Mouse (Mus musculus): ENCODE results near the gene Areg. TPM values are rescaled to one million over a fixed set of nuclear protein-coding genes. Genes with fewer than 3 reads are reported as not detected.

Areg gene
- polyA plus RNA-seq (2017; shearing (Covaris generic)): 55.5 TPM

DNA sequence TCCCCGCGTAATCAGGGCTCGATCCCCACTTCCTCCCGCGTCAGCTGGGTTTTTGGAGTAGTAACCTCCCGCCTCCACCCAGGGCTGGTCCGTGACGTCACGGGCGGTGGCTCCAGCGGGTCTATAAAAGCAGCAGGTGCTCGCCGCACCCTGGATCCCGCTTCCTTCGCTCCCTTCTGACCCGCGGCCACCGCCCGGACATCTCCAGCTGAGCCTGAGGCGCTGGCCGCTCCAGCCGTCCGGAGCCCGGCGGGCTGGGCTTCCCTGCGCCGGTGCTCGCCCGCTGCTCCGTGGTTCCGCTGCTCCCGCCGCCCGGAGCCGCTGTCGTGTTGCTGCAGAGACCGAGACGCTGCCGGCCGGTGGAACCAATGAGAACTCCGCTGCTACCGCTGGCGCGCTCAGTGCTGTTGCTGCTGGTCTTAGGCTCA, at the start of gene Areg:
Gene Areg, plus strand, starts transcription at position 154 of the 428 bp plus-strand sequence.

Other genes with a start within 250 kb of the Areg start
- gene Cxcl1, start 248.4 kb upstream of the Areg start, polyA plus RNA-seq (2017; shearing (Covaris generic)): not detected
- not detected for gene Cxcl2, start 235.7 kb upstream of the Areg start, polyA plus RNA-seq (2017; shearing (Covaris generic))
- gene Mthfd2l, start 208.5 kb upstream of the Areg start, polyA plus RNA-seq (2017; shearing (Covaris generic)): 3.3 TPM
- gene Epgn, start 112.1 kb upstream of the Areg start, polyA plus RNA-seq (2017; shearing (Covaris generic)): 0.35 TPM
- not detected for gene Ereg, start 65.0 kb upstream of the Areg start, polyA plus RNA-seq (2017; shearing (Covaris generic))

Data from effector memory CD4-positive, alpha-beta T cell, adult 7 months (primary cell).